Mouse (Mus musculus): ENCODE measurements around the gene Rbm26. TPM values are rescaled to one million over a fixed set of nuclear protein-coding genes. Genes with fewer than 3 reads are reported as not detected.

Rbm26 gene
- polyA plus RNA-seq, 1 experiment from 2014 or later: 43.2 TPM

DNA sequence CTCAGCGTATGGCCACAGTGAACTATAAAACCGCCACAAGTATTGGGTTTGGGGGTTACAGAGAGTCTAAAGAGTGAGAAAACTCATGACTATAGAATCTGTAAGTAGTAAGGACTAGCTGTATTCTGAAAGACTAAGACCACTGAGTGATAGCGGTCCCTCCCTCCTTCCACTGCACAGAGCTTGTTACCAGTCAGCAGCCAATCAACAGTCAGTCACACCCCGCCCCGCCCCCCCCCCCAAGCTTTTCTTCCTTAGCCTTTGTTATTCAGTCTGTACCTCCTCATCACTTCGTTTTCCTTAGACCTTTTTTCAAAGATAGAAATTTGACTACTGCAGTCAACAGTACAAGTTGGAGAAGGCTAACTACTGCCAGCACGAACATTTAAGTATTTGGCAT, 1.9 kb upstream of the Rbm26 start:
- no peak overlapping the region for H3K4me3 ChIP-seq (ENCODE audit: low read depth, low read length)
- no peak overlapping the region for H3K27ac ChIP-seq (ENCODE audit: low read depth)
- DNase-seq (ENCODE audit: low spot score): no peak
- ATAC-seq (replicated peaks; ENCODE audit: low FRiP score, low TSS enrichment, low read depth): no peak
- H3K27me3 ChIP-seq (replicated peaks; ENCODE audit: control insufficient read depth, insufficient read depth, low read length): no peaks in the 10 kb centered on the region
- WGBS: 59% methylated on average over 6 of the region's 7 CpGs
- H3K9me3 ChIP-seq (ENCODE audit: control insufficient read depth, low read length): no peaks in the 10 kb centered on the region
- no peak overlapping the region for H3K4me2 ChIP-seq (ENCODE audit: low read length)
- no peaks in the 10 kb centered on the region for H3K36me3 ChIP-seq (ENCODE audit: control insufficient read depth, insufficient read depth, low read length)
- H3K4me1 ChIP-seq (replicated peaks; ENCODE audit: control insufficient read depth, insufficient read depth, low read length): peaks cover 17% of the 10 kb centered on the region
- H3K9ac ChIP-seq (ENCODE audit: low read length): no peak overlapping the region

- Histone ChIP-seq H3K9ac (ENCODE audit: low read length) (peak overlapping the region; percentile 99), H3K4me2 (ENCODE audit: low read length) (peak overlapping the region; percentile 89), H3K4me3 (ENCODE audit: low read depth, low read length) (peak overlapping the region; percentile 98), H3K36me3 (ENCODE audit: control insufficient read depth, insufficient read depth, low read length) (no peaks in the 10 kb centered on the region), H3K9me3 (ENCODE audit: control insufficient read depth, low read length) (no peaks in the 10 kb centered on the region), H3K27me3 (replicated peaks; ENCODE audit: control insufficient read depth, insufficient read depth, low read length) (no peaks in the 10 kb centered on the region), H3K27ac (ENCODE audit: low read depth) (peak overlapping the region; percentile 96), H3K4me1 (replicated peaks; ENCODE audit: control insufficient read depth, insufficient read depth, low read length) (peaks cover 20% of the 10 kb centered on the region)
- ATAC-seq (replicated peaks; ENCODE audit: low FRiP score, low TSS enrichment, low read depth): peak; percentile 78
- under 1% methylated on average over 62 of the region's 74 CpGs for WGBS
- DNase-seq (ENCODE audit: low spot score): peak; percentile 83
Observed at GRCm38 (mm10) chr14:105176381-105177168, 552 bp downstream of the Rbm26 start.

- Histone ChIP-seq H3K4me1 (replicated peaks; ENCODE audit: control insufficient read depth, insufficient read depth, low read length) (peaks cover 4% of the 10 kb centered on the region; the same call in 1 of the 2 replicates), H3K9me3 (ENCODE audit: control insufficient read depth, low read length) (no peaks in the 10 kb centered on the region), H3K4me2 (ENCODE audit: low read length) (no peak overlapping the region), H3K27me3 (replicated peaks; ENCODE audit: control insufficient read depth, insufficient read depth, low read length) (no peaks in the 10 kb centered on the region), H3K9ac (ENCODE audit: low read length) (no peak overlapping the region), H3K36me3 (ENCODE audit: control insufficient read depth, insufficient read depth, low read length) (no peaks in the 10 kb centered on the region), H3K4me3 (ENCODE audit: low read depth, low read length) (no peak overlapping the region), H3K27ac (ENCODE audit: low read depth) (no peak overlapping the region)
- WGBS: 91% methylated on average over 1 of the region's 1 CpGs
- ATAC-seq (replicated peaks; ENCODE audit: low FRiP score, low TSS enrichment, low read depth) (no peak), DNase-seq (ENCODE audit: low spot score) (no peak)
Observed at GRCm38 (mm10) chr14:105167181-105167580, 9.9 kb downstream of the Rbm26 start.

- Histone ChIP-seq H3K4me3 (ENCODE audit: low read depth, low read length) (no peak overlapping the region), H3K27me3 (replicated peaks; ENCODE audit: control insufficient read depth, insufficient read depth, low read length) (no peaks in the 10 kb centered on the region), H3K9ac (ENCODE audit: low read length) (no peak overlapping the region), H3K27ac (ENCODE audit: low read depth) (no peak overlapping the region), H3K9me3 (ENCODE audit: control insufficient read depth, low read length) (no peaks in the 10 kb centered on the region), H3K4me1 (replicated peaks; ENCODE audit: control insufficient read depth, insufficient read depth, low read length) (no peaks in the 10 kb centered on the region), H3K36me3 (ENCODE audit: control insufficient read depth, insufficient read depth, low read length) (no peaks in the 10 kb centered on the region; the same call in 1 of the 2 replicates), H3K4me2 (ENCODE audit: low read length) (no peak overlapping the region)
- 62% methylated on average over 4 of the region's 4 CpGs for WGBS
- no peak for DNase-seq (ENCODE audit: low spot score)
- ATAC-seq (replicated peaks; ENCODE audit: low FRiP score, low TSS enrichment, low read depth): no peak
Observed at GRCm38 (mm10) chr14:105164793-105165192, 12.3 kb downstream of the Rbm26 start.

GRCm38 (mm10) chr14:105161334-105161733, 15.8 kb downstream of the Rbm26 start:
- H3K27ac ChIP-seq (ENCODE audit: low read depth): no peak overlapping the region
- no peak overlapping the region for H3K9ac ChIP-seq (ENCODE audit: low read length)
- no peak for DNase-seq (ENCODE audit: low spot score)
- no peak for ATAC-seq (replicated peaks; ENCODE audit: low FRiP score, low TSS enrichment, low read depth)
- H3K9me3 ChIP-seq (ENCODE audit: control insufficient read depth, low read length): no peaks in the 10 kb centered on the region
- H3K4me2 ChIP-seq (ENCODE audit: low read length): no peak overlapping the region
- H3K27me3 ChIP-seq (replicated peaks; ENCODE audit: control insufficient read depth, insufficient read depth, low read length): no peaks in the 10 kb centered on the region
- peaks cover 29% of the 10 kb centered on the region for H3K36me3 ChIP-seq (ENCODE audit: control insufficient read depth, insufficient read depth, low read length)
- 83% methylated on average over 1 of the region's 1 CpGs for WGBS
- no peak overlapping the region for H3K4me3 ChIP-seq (ENCODE audit: low read depth, low read length)
- no peaks in the 10 kb centered on the region for H3K4me1 ChIP-seq (replicated peaks; ENCODE audit: control insufficient read depth, insufficient read depth, low read length)

- WGBS: 8% methylated on average over 2 of the region's 2 CpGs
- no peak overlapping the region for H3K4me3 ChIP-seq (ENCODE audit: low read depth, low read length)
- no peak; the same call in 1 of the 2 replicates for ATAC-seq (replicated peaks; ENCODE audit: low FRiP score, low TSS enrichment, low read depth)
Observed at GRCm38 (mm10) chr14:105158526-105158925, 18.6 kb downstream of the Rbm26 start.

GRCm38 (mm10) chr14:105134076-105134475, 43.1 kb downstream of the Rbm26 start:
- 93% methylated on average over 3 of the region's 3 CpGs for WGBS
- H3K4me1 ChIP-seq (replicated peaks; ENCODE audit: control insufficient read depth, insufficient read depth, low read length): no peaks in the 10 kb centered on the region
- peaks cover 50% of the 10 kb centered on the region for H3K36me3 ChIP-seq (ENCODE audit: control insufficient read depth, insufficient read depth, low read length)
- no peak overlapping the region for H3K27ac ChIP-seq (ENCODE audit: low read depth)
- H3K4me3 ChIP-seq (ENCODE audit: low read depth, low read length): no peak overlapping the region
- no peaks in the 10 kb centered on the region for H3K27me3 ChIP-seq (replicated peaks; ENCODE audit: control insufficient read depth, insufficient read depth, low read length)
- no peak for DNase-seq (ENCODE audit: low spot score)
- no peak for ATAC-seq (replicated peaks; ENCODE audit: low FRiP score, low TSS enrichment, low read depth)
- no peak overlapping the region for H3K4me2 ChIP-seq (ENCODE audit: low read length)
- no peak overlapping the region for H3K9ac ChIP-seq (ENCODE audit: low read length)
- no peaks in the 10 kb centered on the region for H3K9me3 ChIP-seq (ENCODE audit: control insufficient read depth, low read length)

More at GRCm38 (mm10) chr14:105158526-105158925, 18.6 kb downstream of the Rbm26 start:
- DNase-seq (ENCODE audit: low spot score): no peak
- no peak overlapping the region for H3K9ac ChIP-seq (ENCODE audit: low read length)
- H3K4me1 ChIP-seq (replicated peaks; ENCODE audit: control insufficient read depth, insufficient read depth, low read length): no peaks in the 10 kb centered on the region
- no peak overlapping the region for H3K4me2 ChIP-seq (ENCODE audit: low read length)
- no peak overlapping the region for H3K27ac ChIP-seq (ENCODE audit: low read depth)
- H3K36me3 ChIP-seq (ENCODE audit: control insufficient read depth, insufficient read depth, low read length): peaks cover 40% of the 10 kb centered on the region
- H3K9me3 ChIP-seq (ENCODE audit: control insufficient read depth, low read length): no peaks in the 10 kb centered on the region
- no peaks in the 10 kb centered on the region for H3K27me3 ChIP-seq (replicated peaks; ENCODE audit: control insufficient read depth, insufficient read depth, low read length)

DNA sequence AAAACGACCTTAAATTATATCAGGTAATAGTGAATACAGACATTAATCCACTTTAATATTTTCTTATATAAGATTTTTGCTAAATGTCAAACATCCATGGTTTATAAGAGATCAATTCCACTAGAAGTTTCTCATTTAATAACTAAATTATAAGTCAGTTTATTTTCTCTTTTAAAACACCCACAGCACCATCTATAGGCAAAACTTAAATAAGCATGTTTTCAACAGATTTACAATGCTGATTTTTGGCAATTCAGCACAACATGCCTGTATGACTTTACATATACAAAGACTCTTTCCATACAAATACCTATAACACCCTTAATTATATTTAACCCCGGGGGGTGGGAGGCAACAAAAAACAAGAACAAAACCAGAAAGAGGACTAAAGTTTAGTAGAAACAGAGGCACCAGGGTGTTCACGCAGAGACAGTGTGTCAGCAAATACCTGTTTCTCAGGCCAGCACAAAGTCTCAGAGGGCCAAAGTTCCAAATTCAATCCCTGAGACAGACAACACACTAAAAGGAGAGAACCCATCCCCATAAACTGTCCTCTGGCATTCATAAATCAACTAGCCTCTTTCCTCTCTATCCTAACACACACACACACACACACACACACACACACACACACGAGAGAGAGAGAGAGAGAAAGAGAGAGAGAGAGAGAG, 49.3 kb downstream of the Rbm26 start:
- no peak overlapping the region for H3K4me2 ChIP-seq (ENCODE audit: low read length)
- peaks cover 76% of the 10 kb centered on the region for H3K36me3 ChIP-seq (ENCODE audit: control insufficient read depth, insufficient read depth, low read length)
- H3K4me1 ChIP-seq (replicated peaks; ENCODE audit: control insufficient read depth, insufficient read depth, low read length): no peaks in the 10 kb centered on the region
- 90% methylated on average over 3 of the region's 4 CpGs for WGBS
- H3K27me3 ChIP-seq (replicated peaks; ENCODE audit: control insufficient read depth, insufficient read depth, low read length): no peaks in the 10 kb centered on the region
- no peak overlapping the region for H3K4me3 ChIP-seq (ENCODE audit: low read depth, low read length)
- no peak overlapping the region for H3K9ac ChIP-seq (ENCODE audit: low read length)
- DNase-seq (ENCODE audit: low spot score) (no peak), ATAC-seq (replicated peaks; ENCODE audit: low FRiP score, low TSS enrichment, low read depth) (no peak)
- no peak overlapping the region for H3K27ac ChIP-seq (ENCODE audit: low read depth)
- no peaks in the 10 kb centered on the region for H3K9me3 ChIP-seq (ENCODE audit: control insufficient read depth, low read length)
